Mouse (Mus musculus) T-helper 1 cell (primary cell): ENCODE measurements around the gene Olfr851.

Source experiments
- in situ Hi-C: fragments of 300-600 bp; cut with MboI, MseI; formaldehyde crosslinking; loops from one replicate; pipeline ENCODE4 v1.15.1; 2025; ENCODE audit warnings: high pct_unique_total_duplicates

Gene Olfr851

GRCm38 (mm10) chr9:19492995-19493394 is at the start of gene Olfr851:
Gene Olfr851, plus strand, starts transcription at chr9:19493295.
- in situ Hi-C loops: no loop called here

- in situ Hi-C loops: no loop called here
These were observed 14.9 kb upstream of the Olfr851 start, which contains the start of gene Olfr850 for GRCm38 (mm10) chr9:19478148-19478547. Gene Olfr850, minus strand, starts transcription at chr9:19478248.

GRCm38 (mm10) chr9:19540976-19541375 is 47.9 kb downstream of the Olfr851 start, which contains the start of gene Olfr853:
Gene Olfr853, minus strand, starts transcription at chr9:19541076.
- in situ Hi-C loops: no loop called here
